Mouse (Mus musculus) erythroblast, embryonic 14.5 days (primary cell): ENCODE results near the gene Fasn. TPM values are rescaled to one million over a fixed set of nuclear protein-coding genes. Genes with fewer than 3 reads are reported as not detected.
"Not testable (repeated sequence)": the region's sequence is repeated elsewhere in the genome, so short reads cannot be mapped to it uniquely, and the experiment has no call there.

Experiments
- H3K27me3 ChIP-seq: 2 replicates; pipeline ENCODE4 v1.6.1; 2012; ENCODE audit warnings: inconsistent platforms; ENCODE audit not compliant: control insufficient read depth
- H3K36me3 ChIP-seq: 2 replicates; pipeline ENCODE4 v1.6.1; 2012; ENCODE audit warnings: mild to moderate bottlenecking, inconsistent platforms; ENCODE audit not compliant: control insufficient read depth
- H3K4me1 ChIP-seq: 2 replicates; pipeline ENCODE4 v1.6.1; 2012; ENCODE audit warnings: inconsistent platforms; ENCODE audit not compliant: control insufficient read depth
- H3K4me3 ChIP-seq: replicated peaks from 2 replicates; pipeline ENCODE3; 2012; ENCODE audit warnings: moderate library complexity, mild to moderate bottlenecking, inconsistent platforms
- H3K9me3 ChIP-seq: 2 replicates; pipeline ENCODE4 v1.6.1; 2012; ENCODE audit warnings: low read length, inconsistent platforms, mixed read lengths; ENCODE audit not compliant: control insufficient read depth
- GATA1 ChIP-seq: IDR thresholded peaks from 2 replicates; pipeline ENCODE4 v1.6.1; 2012; ENCODE audit warnings: low read length, inconsistent platforms, mixed read lengths
- TAL1 ChIP-seq: IDR thresholded peaks from 3 replicates; pipeline ENCODE4 v1.6.1; 2012; ENCODE audit warnings: low read length, inconsistent platforms, mixed read lengths
- polyA plus RNA-seq: library from polyadenylated mRNA; stranded (reverse); fragments of >175 nt; gene quantifications from 2 replicates; pipeline ENCODE4 v1.2.3, GENCODE M21; 2012

The Fasn gene
- polyA plus RNA-seq, 1 experiment: 4.6 TPM

- Histone ChIP-seq H3K4me1 (peaks cover 42% of the 10 kb centered on the region), H3K9me3 (no peaks in the 10 kb centered on the region), H3K4me3 (peak overlapping the region; percentile 95), H3K27me3 (no peaks in the 10 kb centered on the region), H3K36me3 (peaks cover 74% of the 10 kb centered on the region)
- no peak for TF ChIP-seq TAL1
- TF ChIP-seq GATA1: no peak
Observed at GRCm38 (mm10) chr11:120785145-120785544, 39.2 kb downstream of the Fasn start.

- peaks cover 42% of the 10 kb centered on the region for H3K4me1 ChIP-seq
Observed at GRCm38 (mm10) chr11:120784064-120784791, 40.1 kb downstream of the Fasn start, which contains the start of the genes Rfng and Gps1. Gene Rfng (minus strand): TSS chr11:120784207. Gene Gps1 (plus strand): TSS chr11:120784272.

GRCm38 (mm10) chr11:120783426-120784063 lies 40.8 kb downstream of the Fasn start:
- H3K36me3 ChIP-seq: peaks cover 60% of the 10 kb centered on the region
- H3K9me3 ChIP-seq: no peaks in the 10 kb centered on the region
- TF ChIP-seq TAL1 (no peak), GATA1 (no peak)
- no peaks in the 10 kb centered on the region for H3K27me3 ChIP-seq
- H3K4me3 ChIP-seq: peak overlapping the region; percentile 95
- peaks cover 42% of the 10 kb centered on the region for H3K4me1 ChIP-seq

More at GRCm38 (mm10) chr11:120784064-120784791, 40.1 kb downstream of the Fasn start, which contains the start of the genes Rfng and Gps1:
- peak within 1 kb of the TSS; percentile 95 for H3K4me3 ChIP-seq
- no peak for TF ChIP-seq GATA1
- no peak for TF ChIP-seq TAL1
- H3K9me3 ChIP-seq: no peaks in the 10 kb centered on the region
- H3K27me3 ChIP-seq: no peaks in the 10 kb centered on the region
- H3K36me3 ChIP-seq: peaks cover 66% of the 10 kb centered on the region

- Histone ChIP-seq H3K4me1 (peaks cover 36% of the 10 kb centered on the region), H3K36me3 (peaks cover 38% of the 10 kb centered on the region)
- H3K4me3 ChIP-seq, H3K27me3 ChIP-seq, H3K9me3 ChIP-seq: not testable (repeated sequence)
Observed at GRCm38 (mm10) chr11:120781361-120781760, 43.0 kb downstream of the Fasn start.

GRCm38 (mm10) chr11:120779876-120780275 lies 44.5 kb downstream of the Fasn start:
- no peaks in the 10 kb centered on the region for H3K9me3 ChIP-seq
- H3K4me1 ChIP-seq: peaks cover 23% of the 10 kb centered on the region
- peaks cover 3% of the 10 kb centered on the region; the same call in 1 of the 2 replicates for H3K27me3 ChIP-seq

GRCm38 (mm10) chr11:120777123-120777522 lies 47.2 kb downstream of the Fasn start:
- peaks cover 17% of the 10 kb centered on the region for H3K36me3 ChIP-seq
- H3K27me3 ChIP-seq: peaks cover 3% of the 10 kb centered on the region; the same call in 1 of the 2 replicates
- no peaks in the 10 kb centered on the region for H3K9me3 ChIP-seq
- H3K4me3 ChIP-seq: no peak overlapping the region
- no peaks in the 10 kb centered on the region; the same call in 1 of the 2 replicates for H3K4me1 ChIP-seq
- no peak for TF ChIP-seq TAL1
- TF ChIP-seq GATA1: no peak

More at GRCm38 (mm10) chr11:120779876-120780275, 44.5 kb downstream of the Fasn start:
- TF ChIP-seq GATA1 (no peak), TAL1 (no peak)
- no peak overlapping the region for H3K4me3 ChIP-seq
- peaks cover 26% of the 10 kb centered on the region for H3K36me3 ChIP-seq

- no peak for TF ChIP-seq TAL1
- no peak for TF ChIP-seq GATA1
- Histone ChIP-seq H3K36me3 (peaks cover 9% of the 10 kb centered on the region), H3K4me3 (no peak overlapping the region), H3K4me1 (no peaks in the 10 kb centered on the region; the same call in 1 of the 2 replicates), H3K27me3 (peaks cover 3% of the 10 kb centered on the region; the same call in 1 of the 2 replicates), H3K9me3 (no peaks in the 10 kb centered on the region)
Observed at GRCm38 (mm10) chr11:120775774-120776469, 48.4 kb downstream of the Fasn start.

- H3K36me3 ChIP-seq: no peaks in the 10 kb centered on the region
- no peaks in the 10 kb centered on the region; the same call in 1 of the 2 replicates for H3K4me1 ChIP-seq
- H3K9me3 ChIP-seq: no peaks in the 10 kb centered on the region
- H3K27me3 ChIP-seq: peaks cover 3% of the 10 kb centered on the region; the same call in 1 of the 2 replicates
- no peak overlapping the region for H3K4me3 ChIP-seq
- TF ChIP-seq GATA1: no peak
- no peak for TF ChIP-seq TAL1
Observed at GRCm38 (mm10) chr11:120773463-120774190, 50.7 kb downstream of the Fasn start.
